Mouse (Mus musculus) heart, postnatal 10 days (tissue): ENCODE measurements around the gene Gatb. TPM values are rescaled to one million over a fixed set of nuclear protein-coding genes. Genes with fewer than 3 reads are reported as not detected.
A peak's percentile ranks its signal among the peaks of the same experiment; 100 is the strongest.
"Not testable (repeated sequence)": the region's sequence is repeated elsewhere in the genome, so short reads cannot be mapped to it uniquely, and the experiment has no call there.

Experiments
- DNase-seq, 2 experiments: peaks; one replicate each; pipeline ENCODE4 v3.0.0; 2021
- intact Hi-C: fragments of 180-260 bp; cut with DNase I; formaldehyde crosslinking; loops from one replicate; pipeline ENCODE4 v1.15.1; 2025
- total RNA-seq, 2 experiments: library from RNA; stranded (reverse); gene quantifications; 2 replicates each; pipeline ENCODE4 v1.2.3; 2021

Gatb gene
- 10 to 100 TPM; 25.4 to 27.8 TPM for total RNA-seq

- intact Hi-C loops: loop anchor here (2.0 to 5.0 kb wide), 4 partner anchors 297 to 649 kb away; no protein-coding TSS in a partner anchor
- DNase-seq: peak; percentile 99 to 100
Measured at GRCm38 (mm10) chr3:85573864-85574830, at the start of gene Gatb. Gene Gatb (plus strand): TSS chr3:85574119.

GRCm38 (mm10) chr3:85530601-85531161 is 43.2 kb upstream of the Gatb start:
- DNase-seq: no peak
- intact Hi-C loops: no loop called here

- DNase-seq: peak; percentile 36 to 51
- intact Hi-C loops: no loop called here
Measured at GRCm38 (mm10) chr3:85532376-85532775, 41.5 kb upstream of the Gatb start.

- intact Hi-C loops: no loop called here
- no peak for DNase-seq
Measured at GRCm38 (mm10) chr3:85535042-85535441, 38.9 kb upstream of the Gatb start.

- DNase-seq: no peak
- intact Hi-C loops: no loop called here
Measured at GRCm38 (mm10) chr3:85535621-85536520, 38.0 kb upstream of the Gatb start.

GRCm38 (mm10) chr3:85542765-85543164 is 31.2 kb upstream of the Gatb start:
- DNase-seq: no peak
- intact Hi-C loops: no loop called here

GRCm38 (mm10) chr3:85543652-85544051 is 30.3 kb upstream of the Gatb start:
- no peak for DNase-seq
- intact Hi-C loops: no loop called here

GRCm38 (mm10) chr3:85550312-85550711 is 23.6 kb upstream of the Gatb start:
- peak in 1 of 2 experiments; percentile 17 for DNase-seq
- intact Hi-C loops: no loop called here

GRCm38 (mm10) chr3:85551352-85551751 is 22.6 kb upstream of the Gatb start:
- DNase-seq: peak; percentile 56 to 79
- intact Hi-C loops: loop anchor here (1.0 kb wide), 1 partner anchor 33 kb away; no protein-coding TSS in a partner anchor

GRCm38 (mm10) chr3:85553731-85554277 is 20.1 kb upstream of the Gatb start:
- intact Hi-C loops: no loop called here

GRCm38 (mm10) chr3:85564603-85565002 is 9.3 kb upstream of the Gatb start:
- intact Hi-C loops: loop anchor here (5.0 to 10.0 kb wide), 2 partner anchors 197 to 350 kb away; no protein-coding TSS in a partner anchor
- DNase-seq: peak; percentile 29 to 30

More at GRCm38 (mm10) chr3:85553731-85554277, 20.1 kb upstream of the Gatb start:
- DNase-seq: no peak

GRCm38 (mm10) chr3:85571276-85571675 is 2.6 kb upstream of the Gatb start:
- intact Hi-C loops: loop anchor here (1.0 to 5.0 kb wide), 4 partner anchors 53 to 561 kb away; no protein-coding TSS in a partner anchor
- peak; percentile 73 to 78 for DNase-seq

GRCm38 (mm10) chr3:85572502-85572901 is 1.4 kb upstream of the Gatb start:
- not testable (repeated sequence) for DNase-seq
- intact Hi-C loops: loop anchor here (2.0 to 5.0 kb wide), 4 partner anchors 295 to 648 kb away; no protein-coding TSS in a partner anchor

- DNase-seq: no peak
- intact Hi-C loops: loop anchor here (2.0 to 5.0 kb wide), 4 partner anchors 296 to 649 kb away; no protein-coding TSS in a partner anchor
Measured at GRCm38 (mm10) chr3:85573216-85573863, 579 bp upstream of the Gatb start.

GRCm38 (mm10) chr3:85582726-85583125 is 8.8 kb downstream of the Gatb start:
- intact Hi-C loops: no loop called here

GRCm38 (mm10) chr3:85583194-85583593 is 9.3 kb downstream of the Gatb start:
- no peak for DNase-seq
- intact Hi-C loops: no loop called here

More at GRCm38 (mm10) chr3:85582726-85583125, 8.8 kb downstream of the Gatb start:
- no peak for DNase-seq

GRCm38 (mm10) chr3:85584966-85585365 is 11.0 kb downstream of the Gatb start:
- intact Hi-C loops: no loop called here
- DNase-seq: no peak

- no peak for DNase-seq
- intact Hi-C loops: no loop called here
Measured at GRCm38 (mm10) chr3:85588701-85589100, 14.8 kb downstream of the Gatb start.

GRCm38 (mm10) chr3:85590090-85590754 is 16.3 kb downstream of the Gatb start:
- intact Hi-C loops: no loop called here
- DNase-seq: peak; percentile 47 to 62
